Mouse (Mus musculus): ENCODE results near the gene Podxl2.

DNA sequence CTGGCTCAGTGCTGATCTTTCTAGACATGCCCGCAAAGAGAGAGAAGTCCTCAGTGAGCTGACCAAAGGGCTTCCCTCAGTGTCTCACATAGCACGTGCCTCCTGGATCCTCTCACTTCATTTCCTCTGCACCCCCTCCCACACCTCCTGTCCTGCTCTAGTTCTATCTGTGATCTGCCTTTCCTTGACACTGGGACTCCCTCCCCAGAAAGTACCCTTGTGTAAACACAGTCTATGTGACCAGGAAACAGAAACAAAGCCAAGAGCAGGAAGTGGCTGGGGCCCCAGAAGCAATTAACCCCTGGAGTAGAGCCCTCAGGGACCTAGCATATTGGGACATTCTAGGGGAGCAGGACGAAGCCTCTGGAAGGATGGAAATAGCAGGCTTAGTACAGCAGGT lies 54.0 kb downstream of the Podxl2 start:
- TF ChIP-seq CTCF (IDR thresholded peaks at IDR 0.05; ENCODE audit: insufficient read depth, low read depth, low read length) (no peak), POLR2A (IDR thresholded peaks at IDR 0.05; ENCODE audit: insufficient read depth, low read depth, low read length) (no peak)

Data from olfactory bulb, adult 2 months (tissue).